Mouse (Mus musculus): Measurements from ENCODE around the gene H2al1b. TPM values are rescaled to one million over a fixed set of nuclear protein-coding genes. Genes with fewer than 3 reads are reported as not detected.
"Not testable (repeated sequence)": the region's sequence is repeated elsewhere in the genome, so short reads cannot be mapped to it uniquely, and the experiment has no call there.

Gene H2al1b
- polyA plus RNA-seq, 1 experiment, result not detected

GRCm38 (mm10) chrX:11311634-11312033 lies 9.4 kb downstream of the H2al1b start, which contains the start of gene H2al1e:
TSS of gene H2al1e (plus strand) at chrX:11311934.
- not testable (repeated sequence) for H3K4me1 ChIP-seq (ENCODE audit: control insufficient read depth, insufficient read depth, insufficient read length, low read length); H3K4me3 ChIP-seq (ENCODE audit: insufficient read depth, low read depth, low read length); H3K27ac ChIP-seq (replicated peaks; ENCODE audit: low read depth, low read length)

GRCm38 (mm10) chrX:11314858-11315257 lies 12.6 kb downstream of the H2al1b start, which contains the start of gene H2al1f:
TSS of gene H2al1f (plus strand) at chrX:11315158.
- not testable (repeated sequence) for H3K4me3 ChIP-seq (ENCODE audit: insufficient read depth, low read depth, low read length); H3K4me1 ChIP-seq (ENCODE audit: control insufficient read depth, insufficient read depth, insufficient read length, low read length); H3K27ac ChIP-seq (replicated peaks; ENCODE audit: low read depth, low read length)

GRCm38 (mm10) chrX:11317956-11318355 lies 15.7 kb downstream of the H2al1b start, which contains the start of gene H2al1g:
TSS of gene H2al1g (plus strand) at chrX:11318256.
- H3K4me3 ChIP-seq (ENCODE audit: insufficient read depth, low read depth, low read length); H3K27ac ChIP-seq (replicated peaks; ENCODE audit: low read depth, low read length); H3K4me1 ChIP-seq (ENCODE audit: control insufficient read depth, insufficient read depth, insufficient read length, low read length): not testable (repeated sequence)

GRCm38 (mm10) chrX:11321192-11321591 lies 19.0 kb downstream of the H2al1b start, which contains the start of gene H2al1h:
TSS of gene H2al1h (plus strand) at chrX:11321492.
- H3K4me1 ChIP-seq (ENCODE audit: control insufficient read depth, insufficient read depth, insufficient read length, low read length); H3K4me3 ChIP-seq (ENCODE audit: insufficient read depth, low read depth, low read length); H3K27ac ChIP-seq (replicated peaks; ENCODE audit: low read depth, low read length): not testable (repeated sequence)

- H3K4me1 ChIP-seq (ENCODE audit: control insufficient read depth, insufficient read depth, insufficient read length, low read length); H3K4me3 ChIP-seq (ENCODE audit: insufficient read depth, low read depth, low read length); H3K27ac ChIP-seq (replicated peaks; ENCODE audit: low read depth, low read length): not testable (repeated sequence)
Measured at GRCm38 (mm10) chrX:11324359-11324758, 22.1 kb downstream of the H2al1b start, which contains the start of gene H2al1i. TSS of gene H2al1i (plus strand) at chrX:11324659.

GRCm38 (mm10) chrX:11327522-11327921 lies 25.3 kb downstream of the H2al1b start, which contains the start of gene H2al1j:
TSS of gene H2al1j (plus strand) at chrX:11327822.
- H3K27ac ChIP-seq (replicated peaks; ENCODE audit: low read depth, low read length); H3K4me1 ChIP-seq (ENCODE audit: control insufficient read depth, insufficient read depth, insufficient read length, low read length); H3K4me3 ChIP-seq (ENCODE audit: insufficient read depth, low read depth, low read length): not testable (repeated sequence)

- Histone ChIP-seq H3K27ac (replicated peaks; ENCODE audit: low read depth, low read length) (no peak overlapping the region), H3K4me1 (ENCODE audit: control insufficient read depth, insufficient read depth, insufficient read length, low read length) (no peaks in the 10 kb centered on the region), H3K4me3 (ENCODE audit: insufficient read depth, low read depth, low read length) (no peak overlapping the region)
Measured at GRCm38 (mm10) chrX:11345762-11346161, 43.5 kb downstream of the H2al1b start.

- Histone ChIP-seq H3K27ac (replicated peaks; ENCODE audit: low read depth, low read length) (no peak overlapping the region), H3K4me1 (ENCODE audit: control insufficient read depth, insufficient read depth, insufficient read length, low read length) (no peaks in the 10 kb centered on the region), H3K4me3 (ENCODE audit: insufficient read depth, low read depth, low read length) (no peak overlapping the region)
Measured at GRCm38 (mm10) chrX:11346756-11347155, 44.5 kb downstream of the H2al1b start.

Other genes with a start within 250 kb of the H2al1b start
- not detected in 2 replicates for gene H2al1a, start 3.2 kb upstream of the H2al1b start, polyA plus RNA-seq (2012; ENCODE audit: insufficient read depth, insufficient read length, missing spikeins)
- not detected in 2 replicates for gene H2al1c, start 3.2 kb downstream of the H2al1b start, polyA plus RNA-seq (2012; ENCODE audit: insufficient read depth, insufficient read length, missing spikeins)
- gene H2al1d, start 6.4 kb downstream of the H2al1b start, polyA plus RNA-seq (2012; ENCODE audit: insufficient read depth, insufficient read length, missing spikeins), result not detected in 2 replicates
- not detected in 2 replicates for gene H2al1e, start 9.5 kb downstream of the H2al1b start, polyA plus RNA-seq (2012; ENCODE audit: insufficient read depth, insufficient read length, missing spikeins)
- gene H2al1f, start 12.7 kb downstream of the H2al1b start, polyA plus RNA-seq (2012; ENCODE audit: insufficient read depth, insufficient read length, missing spikeins), result not detected in 2 replicates
- gene H2al1g, start 15.8 kb downstream of the H2al1b start, polyA plus RNA-seq (2012; ENCODE audit: insufficient read depth, insufficient read length, missing spikeins), result not detected in 2 replicates
- not detected in 2 replicates for gene H2al1h, start 19.1 kb downstream of the H2al1b start, polyA plus RNA-seq (2012; ENCODE audit: insufficient read depth, insufficient read length, missing spikeins)
- gene H2al1i, start 22.2 kb downstream of the H2al1b start, polyA plus RNA-seq (2012; ENCODE audit: insufficient read depth, insufficient read length, missing spikeins), result not detected in 2 replicates
- not detected in 2 replicates for gene H2al1j, start 25.4 kb downstream of the H2al1b start, polyA plus RNA-seq (2012; ENCODE audit: insufficient read depth, insufficient read length, missing spikeins)

All from brown adipose tissue, adult 24 weeks (tissue).